Mouse (Mus musculus) forebrain, postnatal 0 days (tissue): ENCODE data around the gene Zmym4. TPM values are rescaled to one million over a fixed set of nuclear protein-coding genes. Genes with fewer than 3 reads are reported as not detected.
A peak's percentile ranks its signal among the peaks of the same experiment; 100 is the strongest.
"Not testable (repeated sequence)": the region's sequence is repeated elsewhere in the genome, so short reads cannot be mapped to it uniquely, and the experiment has no call there.

Experiments
- ATAC-seq: fragments of 200-750 bp; cut with Nextera tagmentation; 2 replicates; pipeline ENCODE4 v1.8.0; 2017; ENCODE audit warnings: mild to moderate bottlenecking, moderate library complexity
- DNase-seq: peaks from one replicate; pipeline ENCODE4 v3.0.0-alpha.2; 2015
- H3K27ac ChIP-seq: fragments of 300-500 bp; sonication (generic); 2 replicates; pipeline ENCODE4 v1.5.1; 2014; ENCODE audit warnings: low read depth, mild to moderate bottlenecking, antibody characterized with exemption, low read length, moderate library complexity, mixed read lengths
- H3K27me3 ChIP-seq: fragments of 300-500 bp; sonication (generic); 2 replicates; pipeline ENCODE4 v1.6.1; 2014; ENCODE audit warnings: mild to moderate bottlenecking, low read length, mixed read lengths; ENCODE audit not compliant: insufficient read depth
- H3K36me3 ChIP-seq: fragments of 300-500 bp; sonication (generic); 2 replicates; pipeline ENCODE4 v1.6.1; 2014; ENCODE audit warnings: mild to moderate bottlenecking, moderate library complexity; ENCODE audit not compliant: insufficient read depth
- H3K4me1 ChIP-seq: fragments of 300-500 bp; sonication (generic); 2 replicates; pipeline ENCODE4 v1.6.1; 2014; ENCODE audit warnings: antibody characterized with exemption; ENCODE audit not compliant: insufficient read depth
- H3K4me2 ChIP-seq: fragments of 300-500 bp; sonication (generic); 2 replicates; pipeline ENCODE4 v1.6.1; 2014; ENCODE audit warnings: low read depth, mild to moderate bottlenecking, moderate library complexity
- H3K4me3 ChIP-seq: fragments of 300-500 bp; sonication (generic); 2 replicates; pipeline ENCODE4 v1.5.1; 2014; ENCODE audit warnings: low read depth, low read length, mixed read lengths
- H3K9ac ChIP-seq: fragments of 300-500 bp; sonication (generic); 2 replicates; pipeline ENCODE4 v1.6.1; 2014; ENCODE audit warnings: mild to moderate bottlenecking
- H3K9me3 ChIP-seq: fragments of 300-500 bp; sonication (generic); 2 replicates; pipeline ENCODE4 v1.6.1; 2016; ENCODE audit warnings: low read length
- CTCF ChIP-seq: sonication (generic); IDR thresholded peaks from 2 replicates; pipeline ENCODE4 v1.5.1; 2016; ENCODE audit warnings: antibody characterized with exemption, control low read depth, low read depth
- WGBS: fragments of 180-500 bp; shearing (Covaris S2); extraction: QIAGEN DNeasy Blood & Tissue Kit; methylation state at CpG from one replicate; pipeline ENCODE4 v1.1.7; 2014; 5-methylcytosine and 5-hydroxymethylcytosine counted together
- polyA plus RNA-seq: library from polyadenylated mRNA; unstranded; fragments of >200 nt; fragmentation: Nextera tagmentation; extraction: Ambion mirVana; gene quantifications from 2 replicates; pipeline ENCODE4 v1.2.1, GENCODE M21; 2015
- total RNA-seq: library from RNA; depleted of rRNA; stranded (reverse); fragments of >200 nt; gene quantifications from 2 replicates; pipeline ENCODE4 v1.2.3, GENCODE M21; 2014

Gene Zmym4
- total and polyA plus RNA-seq, 2 experiments from 2014 or later: 17.3 to 68.7 TPM

DNA sequence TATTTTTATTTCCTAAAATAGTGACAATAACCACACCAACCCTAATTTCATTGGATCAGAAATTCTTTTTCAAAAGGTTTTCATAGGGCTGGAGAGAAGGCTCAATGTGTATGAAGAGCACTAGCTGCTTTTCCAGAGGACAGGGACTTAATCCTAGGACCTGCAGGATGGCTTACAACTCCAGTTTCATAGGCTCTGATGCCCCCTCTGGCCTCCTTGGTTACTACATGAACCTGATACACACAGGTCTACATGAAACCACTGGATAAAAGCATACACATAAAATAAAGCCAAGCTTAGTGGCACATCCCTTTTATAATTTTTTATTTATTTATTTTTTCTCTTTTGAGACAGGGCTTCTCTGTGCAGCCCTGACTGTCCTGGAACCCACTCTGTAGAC, 9.5 kb upstream of the Zmym4 start:
- Histone ChIP-seq H3K9me3 (no peaks in the 10 kb centered on the region), H3K4me2 (no peak overlapping the region), H3K4me1 (no peaks in the 10 kb centered on the region), H3K27ac (no peak overlapping the region), H3K4me3 (no peak overlapping the region), H3K27me3 (no peaks in the 10 kb centered on the region), H3K9ac (no peak overlapping the region), H3K36me3 (no peaks in the 10 kb centered on the region)
- ATAC-seq: no peak
- DNase-seq: no peak
- TF ChIP-seq CTCF: peak; percentile 45

DNA sequence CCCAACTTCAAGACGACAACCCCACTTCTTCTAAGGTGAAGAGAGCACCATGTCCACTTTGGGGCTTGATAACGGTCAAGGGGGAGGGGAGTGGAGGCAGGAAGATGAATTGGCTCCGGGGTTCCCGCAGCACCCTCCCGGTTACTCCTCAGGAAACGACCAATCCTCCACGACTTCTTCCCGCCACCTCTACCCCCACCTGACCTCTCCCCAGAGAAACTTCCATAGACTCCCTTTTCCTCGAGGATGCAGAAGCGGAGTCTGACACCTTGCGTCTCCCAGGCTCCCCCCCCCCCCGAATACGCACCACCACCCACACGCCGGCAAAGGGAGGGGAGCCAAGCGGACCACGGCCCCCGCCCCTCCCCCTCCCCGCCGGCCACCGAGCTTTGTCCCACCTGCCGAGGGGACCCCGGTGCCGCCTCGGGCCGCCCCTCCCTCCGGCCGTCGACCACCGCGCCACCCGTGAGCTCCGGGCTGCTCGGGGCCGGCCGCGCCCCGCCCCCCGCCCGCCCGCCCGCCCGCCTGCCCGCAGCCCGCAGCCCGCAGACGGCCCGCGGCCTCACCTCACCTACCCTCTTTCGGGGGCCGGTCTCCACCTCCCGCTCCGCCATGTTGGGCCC, 583 bp downstream of the Zmym4 start:
- peak; percentile 8 for DNase-seq
- H3K4me2 ChIP-seq: peak overlapping the region; percentile 79
- H3K4me3 ChIP-seq: peak overlapping the region; percentile 98
- no peaks in the 10 kb centered on the region for H3K36me3 ChIP-seq
- TF ChIP-seq CTCF: no peak
- peak; percentile 3 for ATAC-seq
- peaks cover 6% of the 10 kb centered on the region; the same call in 1 of the 2 replicates for H3K4me1 ChIP-seq
- H3K9ac ChIP-seq: peak overlapping the region; percentile 95
- H3K27me3 ChIP-seq: no peaks in the 10 kb centered on the region
- H3K9me3 ChIP-seq: no peaks in the 10 kb centered on the region
- peak overlapping the region; percentile 98 for H3K27ac ChIP-seq
- 2% methylated on average over 33 of the region's 53 CpGs for WGBS

- no peak overlapping the region for H3K4me3 ChIP-seq
- H3K9ac ChIP-seq: no peak overlapping the region
- ATAC-seq (no peak), DNase-seq (no peak)
- no peak overlapping the region for H3K27ac ChIP-seq
- no peaks in the 10 kb centered on the region for H3K4me1 ChIP-seq
- no peaks in the 10 kb centered on the region; the same call in 1 of the 2 replicates for H3K36me3 ChIP-seq
- no peaks in the 10 kb centered on the region for H3K9me3 ChIP-seq
- no peak overlapping the region for H3K4me2 ChIP-seq
- no peak for TF ChIP-seq CTCF
- no peaks in the 10 kb centered on the region for H3K27me3 ChIP-seq
Measured at GRCm38 (mm10) chr4:126958682-126959081, 9.3 kb downstream of the Zmym4 start.

- no peaks in the 10 kb centered on the region for H3K27me3 ChIP-seq
- no peak for TF ChIP-seq CTCF
- H3K9ac ChIP-seq: no peak overlapping the region
- H3K27ac ChIP-seq: no peak overlapping the region
- DNase-seq (no peak), ATAC-seq (no peak)
- H3K9me3 ChIP-seq: no peaks in the 10 kb centered on the region
- no peaks in the 10 kb centered on the region; the same call in 1 of the 2 replicates for H3K36me3 ChIP-seq
- 88% methylated on average over 2 of the region's 2 CpGs for WGBS
- no peak overlapping the region for H3K4me2 ChIP-seq
- H3K4me1 ChIP-seq: no peaks in the 10 kb centered on the region
- no peak overlapping the region for H3K4me3 ChIP-seq
Measured at GRCm38 (mm10) chr4:126958261-126958660, 9.7 kb downstream of the Zmym4 start.

DNA sequence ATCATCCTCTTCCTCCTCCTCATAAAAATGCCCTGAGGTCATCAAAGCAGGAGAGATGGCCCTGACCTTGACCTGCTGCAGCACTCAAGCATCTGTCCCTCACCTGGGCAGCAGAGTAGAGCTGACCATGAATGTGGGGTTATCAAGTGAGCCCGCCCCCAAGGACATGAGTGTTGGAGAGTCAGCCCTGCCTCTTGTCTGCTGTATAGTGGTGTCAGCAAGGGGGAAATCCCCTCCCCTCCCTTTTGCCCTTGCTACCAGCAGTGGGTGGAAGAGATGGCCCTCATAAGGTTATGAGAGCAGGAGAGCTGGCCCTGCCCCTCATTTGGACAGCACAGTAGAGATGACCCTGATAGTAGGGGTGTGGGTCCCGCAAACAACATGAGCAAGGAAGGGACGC, 10.5 kb downstream of the Zmym4 start:
- DNase-seq (no peak), ATAC-seq (no peak)
- no peaks in the 10 kb centered on the region for H3K27me3 ChIP-seq
- WGBS: 97% methylated on average over 3 of the region's 3 CpGs
- no peaks in the 10 kb centered on the region for H3K4me1 ChIP-seq
- no peak overlapping the region for H3K4me2 ChIP-seq
- TF ChIP-seq CTCF: no peak
- no peak overlapping the region for H3K9ac ChIP-seq
- H3K9me3 ChIP-seq: no peaks in the 10 kb centered on the region
- no peaks in the 10 kb centered on the region; the same call in 1 of the 2 replicates for H3K36me3 ChIP-seq
- H3K27ac ChIP-seq: no peak overlapping the region
- H3K4me3 ChIP-seq: no peak overlapping the region

GRCm38 (mm10) chr4:126950801-126951200, 17.1 kb downstream of the Zmym4 start:
- not testable (repeated sequence) for ATAC-seq, H3K36me3 ChIP-seq, H3K27ac ChIP-seq, H3K9ac ChIP-seq, H3K9me3 ChIP-seq, H3K27me3 ChIP-seq, DNase-seq, H3K4me2 ChIP-seq, H3K4me3 ChIP-seq, H3K4me1 ChIP-seq
- peak; percentile 20; the same call in 1 of the 2 replicates for TF ChIP-seq CTCF
- 84% methylated on average over 4 of the region's 4 CpGs for WGBS

GRCm38 (mm10) chr4:126943421-126943820, 24.5 kb downstream of the Zmym4 start:
- no peak for TF ChIP-seq CTCF
- ATAC-seq (no peak), DNase-seq (no peak)
- Histone ChIP-seq H3K27ac (no peak overlapping the region), H3K36me3 (no peaks in the 10 kb centered on the region; the same call in none of the 2 replicates), H3K4me1 (no peaks in the 10 kb centered on the region), H3K4me3 (no peak overlapping the region), H3K4me2 (no peak overlapping the region), H3K9me3 (no peaks in the 10 kb centered on the region), H3K9ac (no peak overlapping the region), H3K27me3 (no peaks in the 10 kb centered on the region)
- 97% methylated on average over 3 of the region's 3 CpGs for WGBS
